Mouse (Mus musculus) testis, adult 2 months (tissue): ENCODE measurements around the gene Tmem107.

Source experiments
- CTCF ChIP-seq: fragments of 200-500 bp; IDR thresholded peaks from 2 replicates; pipeline ENCODE4 v1.5.1; 2012; ENCODE audit warnings: low read depth, mild to moderate bottlenecking, inconsistent platforms, low read length, moderate library complexity; ENCODE audit not compliant: control insufficient read depth, insufficient read depth, insufficient replicate concordance
- POLR2A ChIP-seq: fragments of 200-500 bp; IDR thresholded peaks from 2 replicates; pipeline ENCODE4 v1.6.1; 2012; ENCODE audit warnings: low read depth, mild to moderate bottlenecking, inconsistent platforms, low read length, moderate library complexity; ENCODE audit not compliant: control insufficient read depth

GRCm38 (mm10) chr11:69077316-69077715 lies 6.7 kb downstream of the Tmem107 start:
- no peak for TF ChIP-seq CTCF
- no peak for TF ChIP-seq POLR2A
